Mouse (Mus musculus) spleen, postnatal 14 days (tissue): ENCODE measurements around the gene Slc39a13.
"Not testable (repeated sequence)": the region's sequence is repeated elsewhere in the genome, so short reads cannot be mapped to it uniquely, and the experiment has no call there.

ENCODE experiments used
- DNase-seq, 2 experiments: peaks; one replicate each; pipeline ENCODE4 v3.0.0; 2021 to 2022; ENCODE audit warnings: low spot score in 2 of 2

Slc39a13 gene

GRCm38 (mm10) chr2:91064211-91064610 lies 6.0 kb downstream of the Slc39a13 start:
- DNase-seq = no peak

- no peak for DNase-seq
Measured at GRCm38 (mm10) chr2:91062779-91063606, 7.2 kb downstream of the Slc39a13 start.

GRCm38 (mm10) chr2:91061849-91062481 lies 8.3 kb downstream of the Slc39a13 start:
- DNase-seq = no peak

- no peak for DNase-seq
Measured at GRCm38 (mm10) chr2:91060544-91061355, 9.5 kb downstream of the Slc39a13 start.

GRCm38 (mm10) chr2:91059376-91059775 lies 10.8 kb downstream of the Slc39a13 start:
- no peak for DNase-seq

- DNase-seq = no peak
Measured at GRCm38 (mm10) chr2:91058435-91058834, 11.8 kb downstream of the Slc39a13 start.

- DNase-seq = peak; percentile 93 to 95
Measured at GRCm38 (mm10) chr2:91053934-91054382, 16.3 kb downstream of the Slc39a13 start, which contains the start of gene Psmc3. Gene Psmc3 (plus strand): TSS chr2:91054009.

- DNase-seq = no peak
Measured at GRCm38 (mm10) chr2:91053181-91053933, 16.9 kb downstream of the Slc39a13 start.

- no peak for DNase-seq
Measured at GRCm38 (mm10) chr2:91052752-91053151, 17.5 kb downstream of the Slc39a13 start.

GRCm38 (mm10) chr2:91051917-91052316 lies 18.3 kb downstream of the Slc39a13 start:
- no peak for DNase-seq

GRCm38 (mm10) chr2:91047359-91047758 lies 22.9 kb downstream of the Slc39a13 start:
- DNase-seq = no peak

GRCm38 (mm10) chr2:91045805-91046204 lies 24.4 kb downstream of the Slc39a13 start:
- DNase-seq = not testable (repeated sequence)

- no peak for DNase-seq
Measured at GRCm38 (mm10) chr2:91044727-91045126, 25.5 kb downstream of the Slc39a13 start.

- no peak for DNase-seq
Measured at GRCm38 (mm10) chr2:91042651-91043398, 27.4 kb downstream of the Slc39a13 start.

GRCm38 (mm10) chr2:91041786-91042185 lies 28.4 kb downstream of the Slc39a13 start:
- no peak for DNase-seq

GRCm38 (mm10) chr2:91035385-91035784 lies 34.8 kb downstream of the Slc39a13 start, which contains the start of gene Rapsn:
Gene Rapsn (plus strand): TSS chr2:91035620.
- DNase-seq = no peak

- no peak for DNase-seq
Measured at GRCm38 (mm10) chr2:91033000-91033399, 37.2 kb downstream of the Slc39a13 start.

- no peak for DNase-seq
Measured at GRCm38 (mm10) chr2:91031216-91031615, 39.0 kb downstream of the Slc39a13 start.

- DNase-seq = no peak
Measured at GRCm38 (mm10) chr2:91027391-91028214, 42.6 kb downstream of the Slc39a13 start.

GRCm38 (mm10) chr2:91026491-91026890 lies 43.7 kb downstream of the Slc39a13 start:
- no peak for DNase-seq
